Mouse (Mus musculus) kidney, adult 2 months (tissue): ENCODE measurements around the gene Cracr2a.

Experiments used
- CTCF ChIP-seq: fragments of 200-500 bp; conservative IDR thresholded peaks from 2 replicates; pipeline ENCODE4 v1.5.1; 2011; ENCODE audit warnings: low read depth, mild to moderate bottlenecking, control low read depth, low read length, moderate library complexity, mixed read lengths; ENCODE audit not compliant: insufficient read depth, insufficient read length
- POLR2A ChIP-seq: fragments of 200-500 bp; IDR thresholded peaks from one replicate; pipeline ENCODE4 v1.6.1; 2011; ENCODE audit warnings: low read depth, low read length, control low read depth

GRCm38 (mm10) chr6:127616623-127617022 lies 55.5 kb downstream of the Cracr2a start:
- TF ChIP-seq POLR2A (no peak), CTCF (no peak)
